Mouse (Mus musculus) ES-E14 (cell line): Measurements from ENCODE around the gene Tap1. TPM values are rescaled to one million over a fixed set of nuclear protein-coding genes. Genes with fewer than 3 reads are reported as not detected.

Experiments used
- DNase-seq: peaks from one replicate; pipeline ENCODE4 v3.0.0-alpha.2; 2013; ENCODE audit warnings: low read depth, low spot score
- H3K27ac ChIP-seq: 2 replicates; pipeline ENCODE4 v1.5.1; 2012; ENCODE audit warnings: low read depth, mild to moderate bottlenecking, low read length, moderate library complexity, mixed read lengths; ENCODE audit not compliant: poor library complexity, insufficient read depth, severe bottlenecking
- H3K36me3 ChIP-seq: 2 replicates; pipeline ENCODE4 v1.6.1; 2012; ENCODE audit warnings: mild to moderate bottlenecking, low read length, moderate library complexity, mixed read lengths; ENCODE audit not compliant: control insufficient read depth, poor library complexity, insufficient read depth, severe bottlenecking
- H3K4me1 ChIP-seq, 2 experiments: fragments of 150-350 bp in 1 of 2; sonication (generic) in 1 of 2; 2 replicates each; pipeline ENCODE4 v1.6.1; 2012; ENCODE audit warnings: low read length in 2 of 2, mild to moderate bottlenecking in 1 of 2, mixed read lengths in 1 of 2; ENCODE audit not compliant: control insufficient read depth in 2 of 2, insufficient read depth in 2 of 2, poor library complexity in 1 of 2
- H3K4me3 ChIP-seq, 2 experiments: fragments of 150-350 bp in 1 of 2; sonication (generic) in 1 of 2; 2 replicates each; pipeline ENCODE4 v1.5.1; 2012; ENCODE audit warnings: low read length in 2 of 2, low read depth in 1 of 2, mild to moderate bottlenecking in 1 of 2, mixed read lengths in 1 of 2; ENCODE audit not compliant: insufficient read depth in 1 of 2, poor library complexity in 1 of 2, severe bottlenecking in 1 of 2
- H3K9ac ChIP-seq: 2 replicates; pipeline ENCODE4 v1.6.1; 2012; ENCODE audit warnings: low read depth, mild to moderate bottlenecking, low read length, mixed read lengths; ENCODE audit not compliant: poor library complexity, insufficient read depth, severe bottlenecking
- H3K9me3 ChIP-seq: fragments of 150-350 bp; sonication (generic); 2 replicates; pipeline ENCODE4 v1.6.1; 2012; ENCODE audit warnings: low read depth, mild to moderate bottlenecking, low read length; ENCODE audit not compliant: control insufficient read depth, insufficient read depth
- CHD2 ChIP-seq: IDR thresholded peaks from 2 replicates; pipeline ENCODE4 v1.6.1; 2014; ENCODE audit warnings: mild to moderate bottlenecking, low read depth, low read length, inconsistent platforms
- HCFC1 ChIP-seq: IDR thresholded peaks from 2 replicates; pipeline ENCODE4 v1.6.1; 2012; ENCODE audit warnings: low read length, inconsistent platforms, borderline replicate concordance; ENCODE audit not compliant: insufficient read depth
- MAFK ChIP-seq: IDR thresholded peaks from 2 replicates; pipeline ENCODE4 v1.6.1; 2014; ENCODE audit warnings: mild to moderate bottlenecking, low read depth, low read length, inconsistent platforms; ENCODE audit not compliant: insufficient read depth
- ZC3H11A ChIP-seq: IDR thresholded peaks from 2 replicates; pipeline ENCODE4 v1.6.1; 2012; ENCODE audit warnings: low read depth, mild to moderate bottlenecking, inconsistent platforms, low read length, borderline replicate concordance
- ZNF384 ChIP-seq: IDR thresholded peaks from 2 replicates; pipeline ENCODE4 v1.6.1; 2012; ENCODE audit warnings: low read depth, low read length, inconsistent platforms
- in situ Hi-C, 2 experiments: fragments of 600-800 bp; cut with MboI; formaldehyde crosslinking; loops; one replicate each; pipeline ENCODE4 v1.15.1; 2025; ENCODE audit warnings: low sequenced_read_pairs in 2 of 2, inconsistent platforms in 1 of 2; ENCODE audit not compliant: unreplicated experiment in 2 of 2
- total RNA-seq: library from RNA; depleted of rRNA; stranded (reverse); fragments of 300-350 nt; gene quantifications from 2 replicates; pipeline ENCODE4 v1.2.3, GENCODE M21; 2012

Tap1 gene
- total RNA-seq, 1 experiment = 13.9 TPM

GRCm38 (mm10) chr17:34204303-34205010, 17.1 kb downstream of the Tap1 start:
- H3K36me3 ChIP-seq = no peaks in the 10 kb centered on the region
- DNase-seq = peak; percentile 61
- no peaks in the 10 kb centered on the region for H3K9me3 ChIP-seq
- TF ChIP-seq MAFK (no peak), ZC3H11A (0 out of 2 replicates have a peak, but pooled peaks have one; percentile 19)
- H3K9ac ChIP-seq = peak overlapping the region; percentile 68
- peaks cover 0 to 11% of the 10 kb centered on the region in 2 experiments; a peak in 1 of 4 replicates for H3K4me1 ChIP-seq
- in situ Hi-C loops = no loop called here
- H3K4me3 ChIP-seq = peak overlapping the region; percentile 49 to 59
- H3K27ac ChIP-seq = no peak overlapping the region

GRCm38 (mm10) chr17:34205021-34205745, 17.8 kb downstream of the Tap1 start:
- Histone ChIP-seq H3K36me3 (no peaks in the 10 kb centered on the region), H3K9me3 (no peaks in the 10 kb centered on the region), H3K4me1 (peaks cover 0 to 11% of the 10 kb centered on the region in 2 experiments; a peak in 1 of 4 replicates), H3K9ac (0 out of 2 replicates have a peak overlapping the region, but pooled peaks have one; percentile 3), H3K27ac (no peak overlapping the region), H3K4me3 (peak overlapping the region; percentile 49 to 59)
- DNase-seq = no peak
- in situ Hi-C loops = no loop called here
- TF ChIP-seq ZC3H11A = no peak

GRCm38 (mm10) chr17:34205746-34206176, 18.4 kb downstream of the Tap1 start:
- no peak overlapping the region for H3K27ac ChIP-seq
- peak overlapping the region in 1 of 2 experiments; percentile 59; a peak in 1 of 4 replicates for H3K4me3 ChIP-seq
- peaks cover 0 to 11% of the 10 kb centered on the region in 2 experiments; a peak in 1 of 4 replicates for H3K4me1 ChIP-seq
- TF ChIP-seq ZC3H11A (no peak), HCFC1 (no peak), CHD2 (no peak), ZNF384 (no peak), MAFK (no peak)
- no peak for DNase-seq
- H3K9me3 ChIP-seq = no peaks in the 10 kb centered on the region
- no peaks in the 10 kb centered on the region for H3K36me3 ChIP-seq
- 0 out of 2 replicates have a peak overlapping the region, but pooled peaks have one; percentile 3 for H3K9ac ChIP-seq
- in situ Hi-C loops = no loop called here

- no peak overlapping the region for H3K9ac ChIP-seq
- no peaks in the 10 kb centered on the region for H3K9me3 ChIP-seq
- DNase-seq = no peak
- TF ChIP-seq CHD2 = no peak
- no peak for TF ChIP-seq ZC3H11A
- TF ChIP-seq HCFC1 = no peak
- no peak for TF ChIP-seq ZNF384
- no peak for TF ChIP-seq MAFK
- no peak overlapping the region for H3K4me3 ChIP-seq
- peaks cover 0 to 11% of the 10 kb centered on the region in 2 experiments; a peak in 1 of 4 replicates for H3K4me1 ChIP-seq
- H3K27ac ChIP-seq = no peak overlapping the region
- H3K36me3 ChIP-seq = no peaks in the 10 kb centered on the region
- in situ Hi-C loops = no loop called here
These were observed 19.4 kb downstream of the Tap1 start for GRCm38 (mm10) chr17:34206731-34207130.
